Mouse (Mus musculus): ENCODE measurements around the gene Krtap22-2. TPM values are rescaled to one million over a fixed set of nuclear protein-coding genes. Genes with fewer than 3 reads are reported as not detected.
"Not testable (repeated sequence)": the region's sequence is repeated elsewhere in the genome, so short reads cannot be mapped to it uniquely, and the experiment has no call there.

Gene Krtap22-2
- not detected for polyA plus RNA-seq (2012; fragmentation: generic; extraction: Trizol)
- long read RNA-seq, experiment 1 = 0 reads
- long read RNA-seq, experiment 2 = 0 reads

GRCm38 (mm10) chr16:89010659-89011058 is at the start of gene Krtap22-2:
Gene Krtap22-2, minus strand, starts transcription at chr16:89010759.
- TF ChIP-seq FOSL1 (IDR thresholded peaks at IDR 0.05; ENCODE audit: insufficient read depth, low read length, poor library complexity, severe bottlenecking) (no peak), MYOD1 (IDR thresholded peaks at IDR 0.05; ENCODE audit: control insufficient read depth, insufficient read length, low read depth) (no peak), MAX (IDR thresholded peaks at IDR 0.05) (no peak), MYOG (IDR thresholded peaks at IDR 0.05; ENCODE audit: control insufficient read depth, extremely low read depth, insufficient read length) (no peak), USF1 (IDR thresholded peaks at IDR 0.05; ENCODE audit: low read depth) (no peak), CEBPB (IDR thresholded peaks at IDR 0.05; ENCODE audit: low read depth) (no peak), CTCF (IDR thresholded peaks at IDR 0.05; ENCODE audit: control insufficient read depth, insufficient read depth, insufficient read length) (no peak)
- Histone ChIP-seq H3K36me3 (ENCODE audit: control insufficient read depth, insufficient read depth) (no peaks in the 10 kb centered on the region), H3K4me3 (ENCODE audit: insufficient read depth, poor library complexity, severe bottlenecking) (no peak within 1 kb of the TSS), H3ac (ENCODE audit: control insufficient read depth, insufficient read length, low read depth) (no peak within 1 kb of the TSS), H3K79me2 (ENCODE audit: control insufficient read depth, insufficient read depth) (no peaks in the 10 kb centered on the region), H3K79me3 (ENCODE audit: low read depth) (no peaks in the 10 kb centered on the region), H3K27me3 (ENCODE audit: control insufficient read depth, insufficient read depth, insufficient read length) (no peaks in the 10 kb centered on the region)

GRCm38 (mm10) chr16:89047783-89048182 is 37.2 kb upstream of the Krtap22-2 start, which contains the start of gene Krtap6-5:
Gene Krtap6-5, minus strand, starts transcription at chr16:89047883.
- H3K27me3 ChIP-seq (ENCODE audit: control insufficient read depth, insufficient read depth, insufficient read length) = no peaks in the 10 kb centered on the region
- TF ChIP-seq CEBPB (IDR thresholded peaks at IDR 0.05; ENCODE audit: low read depth) (no peak), CTCF (IDR thresholded peaks at IDR 0.05; ENCODE audit: control insufficient read depth, insufficient read depth, insufficient read length) (no peak), MYOG (IDR thresholded peaks at IDR 0.05; ENCODE audit: control insufficient read depth, extremely low read depth, insufficient read length) (no peak), FOSL1 (IDR thresholded peaks at IDR 0.05; ENCODE audit: insufficient read depth, low read length, poor library complexity, severe bottlenecking) (no peak), MYOD1 (IDR thresholded peaks at IDR 0.05; ENCODE audit: control insufficient read depth, insufficient read length, low read depth) (no peak), USF1 (IDR thresholded peaks at IDR 0.05; ENCODE audit: low read depth) (no peak), MAX (IDR thresholded peaks at IDR 0.05) (no peak)
- H3K79me3 ChIP-seq (ENCODE audit: low read depth) = no peaks in the 10 kb centered on the region
- H3ac ChIP-seq (ENCODE audit: control insufficient read depth, insufficient read length, low read depth) = no peak within 1 kb of the TSS
- no peaks in the 10 kb centered on the region for H3K79me2 ChIP-seq (ENCODE audit: control insufficient read depth, insufficient read depth)
- no peaks in the 10 kb centered on the region for H3K36me3 ChIP-seq (ENCODE audit: control insufficient read depth, insufficient read depth)
- H3K4me3 ChIP-seq (ENCODE audit: insufficient read depth, poor library complexity, severe bottlenecking) = no peak within 1 kb of the TSS

GRCm38 (mm10) chr16:89041372-89041771 is 30.8 kb upstream of the Krtap22-2 start, which contains the start of gene Gm10228:
Gene Gm10228, minus strand, starts transcription at chr16:89041472.
- not testable (repeated sequence) for H3K36me3 ChIP-seq (ENCODE audit: control insufficient read depth, insufficient read depth); H3ac ChIP-seq (ENCODE audit: control insufficient read depth, insufficient read length, low read depth); H3K79me3 ChIP-seq (ENCODE audit: low read depth); H3K27me3 ChIP-seq (ENCODE audit: control insufficient read depth, insufficient read depth, insufficient read length); H3K79me2 ChIP-seq (ENCODE audit: control insufficient read depth, insufficient read depth); H3K4me3 ChIP-seq (ENCODE audit: insufficient read depth, poor library complexity, severe bottlenecking)

- not testable (repeated sequence) for H3ac ChIP-seq (ENCODE audit: control insufficient read depth, insufficient read length, low read depth); H3K79me2 ChIP-seq (ENCODE audit: control insufficient read depth, insufficient read depth); H3K36me3 ChIP-seq (ENCODE audit: control insufficient read depth, insufficient read depth); H3K79me3 ChIP-seq (ENCODE audit: low read depth); H3K27me3 ChIP-seq (ENCODE audit: control insufficient read depth, insufficient read depth, insufficient read length); H3K4me3 ChIP-seq (ENCODE audit: insufficient read depth, poor library complexity, severe bottlenecking)
These were observed 20.8 kb upstream of the Krtap22-2 start, which contains the start of gene Krtap6-1 for GRCm38 (mm10) chr16:89031399-89031798. Gene Krtap6-1, plus strand, starts transcription at chr16:89031699.

- H3K79me2 ChIP-seq (ENCODE audit: control insufficient read depth, insufficient read depth); H3ac ChIP-seq (ENCODE audit: control insufficient read depth, insufficient read length, low read depth); H3K79me3 ChIP-seq (ENCODE audit: low read depth): not testable (repeated sequence)
These were observed 4.4 kb upstream of the Krtap22-2 start, which contains the start of gene Gm10229 for GRCm38 (mm10) chr16:89014984-89015383. Gene Gm10229, plus strand, starts transcription at chr16:89015284.

DNA sequence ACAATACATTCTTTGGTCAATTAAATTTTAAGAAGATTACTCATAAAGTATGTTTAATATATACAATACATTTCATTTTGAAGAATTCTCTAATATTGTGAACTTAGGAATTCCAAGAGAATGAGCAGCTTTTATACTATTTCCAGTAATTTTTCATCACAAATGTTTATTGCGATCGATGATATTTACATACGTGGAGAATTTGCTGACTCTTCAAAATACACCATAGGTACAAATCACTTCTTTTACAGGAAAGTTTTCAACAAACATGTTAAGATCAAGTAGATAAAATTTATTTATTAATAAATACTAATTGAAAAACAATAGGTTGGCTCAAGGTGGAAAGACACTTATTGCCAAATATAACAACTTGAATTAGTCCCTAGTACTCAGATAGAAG is 3.4 kb upstream of the Krtap22-2 start:
- TF ChIP-seq MYOG (IDR thresholded peaks at IDR 0.05; ENCODE audit: control insufficient read depth, extremely low read depth, insufficient read length) (no peak), CTCF (IDR thresholded peaks at IDR 0.05; ENCODE audit: control insufficient read depth, insufficient read depth, insufficient read length) (no peak), USF1 (IDR thresholded peaks at IDR 0.05; ENCODE audit: low read depth) (no peak), MAX (IDR thresholded peaks at IDR 0.05) (no peak), FOSL1 (IDR thresholded peaks at IDR 0.05; ENCODE audit: insufficient read depth, low read length, poor library complexity, severe bottlenecking) (no peak), MYOD1 (IDR thresholded peaks at IDR 0.05; ENCODE audit: control insufficient read depth, insufficient read length, low read depth) (no peak), CEBPB (IDR thresholded peaks at IDR 0.05; ENCODE audit: low read depth) (no peak)
- H3K27me3 ChIP-seq (ENCODE audit: control insufficient read depth, insufficient read depth, insufficient read length) = no peaks in the 10 kb centered on the region
- no peaks in the 10 kb centered on the region for H3K36me3 ChIP-seq (ENCODE audit: control insufficient read depth, insufficient read depth)
- H3K79me3 ChIP-seq (ENCODE audit: low read depth) = no peaks in the 10 kb centered on the region
- H3ac ChIP-seq (ENCODE audit: control insufficient read depth, insufficient read length, low read depth) = no peak overlapping the region
- no peaks in the 10 kb centered on the region for H3K79me2 ChIP-seq (ENCODE audit: control insufficient read depth, insufficient read depth)
- H3K4me3 ChIP-seq (ENCODE audit: insufficient read depth, poor library complexity, severe bottlenecking) = no peak overlapping the region

More at GRCm38 (mm10) chr16:89014984-89015383, 4.4 kb upstream of the Krtap22-2 start, which contains the start of gene Gm10229:
- H3K36me3 ChIP-seq (ENCODE audit: control insufficient read depth, insufficient read depth); H3K27me3 ChIP-seq (ENCODE audit: control insufficient read depth, insufficient read depth, insufficient read length); H3K4me3 ChIP-seq (ENCODE audit: insufficient read depth, poor library complexity, severe bottlenecking): not testable (repeated sequence)
